Mouse (Mus musculus) liver, embryonic 15.5 days (tissue): Measurements from ENCODE around the gene Elovl6. TPM values are rescaled to one million over a fixed set of nuclear protein-coding genes. Genes with fewer than 3 reads are reported as not detected.

Experiments
- ATAC-seq: fragments of 200-750 bp; cut with Nextera tagmentation; 2 replicates; pipeline ENCODE4 v1.8.0; 2017; ENCODE audit warnings: moderate number of reproducible peaks, mild to moderate bottlenecking, moderate library complexity; ENCODE audit not compliant: insufficient read depth
- H3K27ac ChIP-seq: fragments of 300-500 bp; sonication (generic); replicated peaks from 2 replicates; pipeline ENCODE4 v1.5.1; 2015; ENCODE audit warnings: mild to moderate bottlenecking, inconsistent platforms
- H3K27me3 ChIP-seq: fragments of 300-500 bp; sonication (generic); 2 replicates; pipeline ENCODE4 v1.6.1; 2015; ENCODE audit warnings: mild to moderate bottlenecking, inconsistent platforms
- H3K36me3 ChIP-seq: fragments of 300-500 bp; sonication (generic); replicated peaks from 2 replicates; pipeline ENCODE4 v1.6.1; 2015; ENCODE audit warnings: moderate library complexity, mild to moderate bottlenecking, inconsistent platforms
- H3K4me1 ChIP-seq: fragments of 300-500 bp; sonication (generic); replicated peaks from 2 replicates; pipeline ENCODE4 v1.6.1; 2015; ENCODE audit warnings: inconsistent platforms
- H3K4me2 ChIP-seq: fragments of 300-500 bp; sonication (generic); 2 replicates; pipeline ENCODE4 v1.6.1; 2015; ENCODE audit warnings: moderate library complexity, mild to moderate bottlenecking, inconsistent platforms
- H3K4me3 ChIP-seq: fragments of 300-500 bp; sonication (generic); replicated peaks from 2 replicates; pipeline ENCODE4 v1.5.1; 2015; ENCODE audit warnings: mild to moderate bottlenecking, inconsistent platforms
- H3K9ac ChIP-seq: fragments of 300-500 bp; sonication (generic); 2 replicates; pipeline ENCODE4 v1.6.1; 2015; ENCODE audit warnings: moderate library complexity, mild to moderate bottlenecking, inconsistent platforms
- H3K9me3 ChIP-seq: fragments of 300-500 bp; sonication (generic); replicated peaks from 2 replicates; pipeline ENCODE4 v1.6.1; 2016; ENCODE audit warnings: inconsistent platforms
- WGBS: fragments of 180-500 bp; shearing (Covaris S2); methylation state at CpG from one replicate; pipeline ENCODE4 v1.1.7; 2015; ENCODE audit warnings: mixed read lengths; ENCODE audit not compliant: insufficient replicate concordance; 5-methylcytosine and 5-hydroxymethylcytosine counted together
- polyA plus RNA-seq: library from polyadenylated mRNA; unstranded; fragments of >200 nt; fragmentation: Nextera tagmentation; extraction: Ambion mirVana; gene quantifications from 2 replicates; pipeline ENCODE4 v1.2.1, GENCODE M21; 2015

Elovl6 gene
- polyA plus RNA-seq, 1 experiment from 2014 or later: 10.3 TPM

GRCm38 (mm10) chr3:129582449-129582848, 50.3 kb downstream of the Elovl6 start:
- no peaks in the 10 kb centered on the region for H3K36me3 ChIP-seq
- no peak for ATAC-seq
- H3K4me2 ChIP-seq: no peak overlapping the region
- H3K4me1 ChIP-seq: peaks cover 4% of the 10 kb centered on the region; the same call in 1 of the 2 replicates
- 57% methylated on average over 4 of the region's 4 CpGs for WGBS
- no peak overlapping the region for H3K4me3 ChIP-seq
- no peaks in the 10 kb centered on the region for H3K27me3 ChIP-seq
- H3K9ac ChIP-seq: no peak overlapping the region
- H3K9me3 ChIP-seq: no peaks in the 10 kb centered on the region
- no peak overlapping the region for H3K27ac ChIP-seq

GRCm38 (mm10) chr3:129583290-129583689, 51.1 kb downstream of the Elovl6 start:
- Histone ChIP-seq H3K27ac (no peak overlapping the region), H3K9me3 (no peaks in the 10 kb centered on the region), H3K27me3 (no peaks in the 10 kb centered on the region), H3K9ac (no peak overlapping the region), H3K4me1 (peaks cover 4% of the 10 kb centered on the region; the same call in 1 of the 2 replicates), H3K4me2 (no peak overlapping the region), H3K36me3 (no peaks in the 10 kb centered on the region), H3K4me3 (no peak overlapping the region)
- WGBS: 65% methylated on average over 5 of the region's 5 CpGs
- ATAC-seq: no peak

GRCm38 (mm10) chr3:129587916-129588315, 55.8 kb downstream of the Elovl6 start:
- Histone ChIP-seq H3K4me2 (no peak overlapping the region), H3K36me3 (no peaks in the 10 kb centered on the region), H3K4me1 (peaks cover 12% of the 10 kb centered on the region), H3K4me3 (no peak overlapping the region), H3K27me3 (no peaks in the 10 kb centered on the region), H3K9ac (no peak overlapping the region), H3K27ac (no peak overlapping the region), H3K9me3 (no peaks in the 10 kb centered on the region)
- WGBS: 77% methylated on average over 8 of the region's 8 CpGs
- ATAC-seq: no peak

GRCm38 (mm10) chr3:129588753-129589152, 56.6 kb downstream of the Elovl6 start:
- Histone ChIP-seq H3K27ac (no peak overlapping the region), H3K9ac (no peak overlapping the region), H3K27me3 (no peaks in the 10 kb centered on the region), H3K36me3 (no peaks in the 10 kb centered on the region), H3K9me3 (no peaks in the 10 kb centered on the region), H3K4me3 (no peak overlapping the region), H3K4me2 (no peak overlapping the region), H3K4me1 (peaks cover 12% of the 10 kb centered on the region)
- ATAC-seq: no peak
- 63% methylated on average over 3 of the region's 3 CpGs for WGBS

- Histone ChIP-seq H3K27me3 (no peaks in the 10 kb centered on the region), H3K9me3 (no peaks in the 10 kb centered on the region), H3K27ac (no peak overlapping the region), H3K36me3 (no peaks in the 10 kb centered on the region), H3K4me3 (no peak overlapping the region), H3K4me2 (no peak overlapping the region), H3K9ac (no peak overlapping the region), H3K4me1 (peaks cover 12% of the 10 kb centered on the region)
- 73% methylated on average over 10 of the region's 10 CpGs for WGBS
- no peak for ATAC-seq
These were observed 57.5 kb downstream of the Elovl6 start for GRCm38 (mm10) chr3:129589705-129590104.

- Histone ChIP-seq H3K27ac (no peak overlapping the region), H3K9me3 (no peaks in the 10 kb centered on the region), H3K9ac (no peak overlapping the region), H3K4me1 (peaks cover 12% of the 10 kb centered on the region), H3K4me3 (no peak overlapping the region), H3K4me2 (no peak overlapping the region), H3K27me3 (no peaks in the 10 kb centered on the region), H3K36me3 (no peaks in the 10 kb centered on the region)
- no peak for ATAC-seq
- 76% methylated on average over 17 of the region's 17 CpGs for WGBS
These were observed 58.5 kb downstream of the Elovl6 start for GRCm38 (mm10) chr3:129590548-129591226.

GRCm38 (mm10) chr3:129591251-129591650, 59.1 kb downstream of the Elovl6 start:
- Histone ChIP-seq H3K27me3 (no peaks in the 10 kb centered on the region), H3K36me3 (no peaks in the 10 kb centered on the region), H3K27ac (no peak overlapping the region), H3K9ac (no peak overlapping the region), H3K4me3 (no peak overlapping the region), H3K4me2 (no peak overlapping the region), H3K4me1 (peaks cover 12% of the 10 kb centered on the region), H3K9me3 (no peaks in the 10 kb centered on the region)
- 69% methylated on average over 9 of the region's 9 CpGs for WGBS
- peak; percentile 37; the same call in 1 of the 2 replicates for ATAC-seq

- 70% methylated on average over 8 of the region's 8 CpGs for WGBS
- no peak overlapping the region for H3K27ac ChIP-seq
- no peak for ATAC-seq
These were observed 59.6 kb downstream of the Elovl6 start for GRCm38 (mm10) chr3:129591761-129592160.

GRCm38 (mm10) chr3:129593001-129593400, 60.8 kb downstream of the Elovl6 start:
- no peak overlapping the region for H3K27ac ChIP-seq

More at GRCm38 (mm10) chr3:129591761-129592160, 59.6 kb downstream of the Elovl6 start:
- Histone ChIP-seq H3K9me3 (no peaks in the 10 kb centered on the region), H3K4me1 (peaks cover 12% of the 10 kb centered on the region), H3K36me3 (no peaks in the 10 kb centered on the region), H3K27me3 (no peaks in the 10 kb centered on the region), H3K4me3 (no peak overlapping the region), H3K4me2 (no peak overlapping the region), H3K9ac (no peak overlapping the region)

GRCm38 (mm10) chr3:129593735-129594134, 61.6 kb downstream of the Elovl6 start:
- Histone ChIP-seq H3K4me1 (peaks cover 12% of the 10 kb centered on the region), H3K9me3 (no peaks in the 10 kb centered on the region), H3K27me3 (no peaks in the 10 kb centered on the region), H3K9ac (no peak overlapping the region), H3K4me2 (no peak overlapping the region), H3K4me3 (no peak overlapping the region), H3K27ac (no peak overlapping the region), H3K36me3 (no peaks in the 10 kb centered on the region)
- 73% methylated on average over 3 of the region's 3 CpGs for WGBS
- ATAC-seq: no peak

More at GRCm38 (mm10) chr3:129593001-129593400, 60.8 kb downstream of the Elovl6 start:
- Histone ChIP-seq H3K4me2 (no peak overlapping the region), H3K36me3 (no peaks in the 10 kb centered on the region), H3K4me3 (no peak overlapping the region), H3K9ac (no peak overlapping the region), H3K9me3 (no peaks in the 10 kb centered on the region), H3K4me1 (peaks cover 12% of the 10 kb centered on the region), H3K27me3 (no peaks in the 10 kb centered on the region)
- 78% methylated on average over 9 of the region's 9 CpGs for WGBS
- ATAC-seq: no peak

- Histone ChIP-seq H3K9ac (no peak overlapping the region), H3K4me2 (no peak overlapping the region), H3K9me3 (no peaks in the 10 kb centered on the region), H3K36me3 (no peaks in the 10 kb centered on the region), H3K27ac (no peak overlapping the region), H3K4me3 (no peak overlapping the region), H3K27me3 (no peaks in the 10 kb centered on the region), H3K4me1 (peaks cover 10% of the 10 kb centered on the region)
- 80% methylated on average over 6 of the region's 6 CpGs for WGBS
- no peak for ATAC-seq
These were observed 63.9 kb downstream of the Elovl6 start for GRCm38 (mm10) chr3:129596098-129596497.

- H3K27ac ChIP-seq: no peak overlapping the region
- 0 out of 2 replicates have a peak, but pooled peaks cover 4% of the 10 kb centered on the region for H3K36me3 ChIP-seq
- ATAC-seq: no peak
- H3K4me3 ChIP-seq: no peak overlapping the region
- H3K9ac ChIP-seq: no peak overlapping the region
- 48% methylated on average over 9 of the region's 9 CpGs for WGBS
- H3K27me3 ChIP-seq: no peaks in the 10 kb centered on the region
- no peak overlapping the region for H3K4me2 ChIP-seq
- H3K4me1 ChIP-seq: no peaks in the 10 kb centered on the region
- H3K9me3 ChIP-seq: no peaks in the 10 kb centered on the region
These were observed 70.1 kb downstream of the Elovl6 start for GRCm38 (mm10) chr3:129602289-129602688.
